Mouse (Mus musculus): ENCODE results near the gene Dcst2. TPM values are rescaled to one million over a fixed set of nuclear protein-coding genes. Genes with fewer than 3 reads are reported as not detected.

Dcst2 gene
- polyA plus RNA-seq, 1 experiment: not detected

DNA sequence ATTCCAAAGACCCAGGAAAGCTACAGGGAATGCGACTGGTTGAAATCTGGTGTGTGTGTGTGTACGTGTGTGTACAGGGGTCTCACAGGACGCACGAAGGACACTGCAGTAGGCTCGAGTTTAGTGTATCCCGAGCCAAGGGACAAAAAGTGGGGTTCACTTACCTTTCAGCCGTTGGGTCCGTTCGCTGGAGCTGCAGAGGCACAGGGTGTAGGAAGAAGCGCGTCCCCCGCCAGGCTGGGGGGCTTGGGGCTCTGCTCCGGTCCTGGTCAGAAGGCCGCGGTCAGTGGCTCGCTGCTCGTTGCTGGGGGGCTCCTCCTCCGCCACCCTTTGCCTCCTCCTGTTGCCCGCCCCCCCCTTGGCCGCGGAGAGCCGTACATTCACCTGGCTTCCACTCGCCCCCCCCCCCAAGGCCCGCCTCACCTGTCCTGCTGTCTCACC lies 31.1 kb downstream of the Dcst2 start:
- TF ChIP-seq GATA1 (IDR thresholded peaks at IDR 0.05; ENCODE audit: borderline replicate concordance, low read length) (no peak), FLI1 (IDR thresholded peaks at IDR 0.05; ENCODE audit: low read length) (no peak)
- Histone ChIP-seq H3K9me3 (no peaks in the 10 kb centered on the region), H3K4me1 (peaks cover 61% of the 10 kb centered on the region), H3K27me3 (replicated peaks) (no peaks in the 10 kb centered on the region), H3K36me3 (replicated peaks; ENCODE audit: low read length) (peaks cover 22% of the 10 kb centered on the region), H3K4me3 (replicated peaks) (peak overlapping the region; percentile 97)

DNA sequence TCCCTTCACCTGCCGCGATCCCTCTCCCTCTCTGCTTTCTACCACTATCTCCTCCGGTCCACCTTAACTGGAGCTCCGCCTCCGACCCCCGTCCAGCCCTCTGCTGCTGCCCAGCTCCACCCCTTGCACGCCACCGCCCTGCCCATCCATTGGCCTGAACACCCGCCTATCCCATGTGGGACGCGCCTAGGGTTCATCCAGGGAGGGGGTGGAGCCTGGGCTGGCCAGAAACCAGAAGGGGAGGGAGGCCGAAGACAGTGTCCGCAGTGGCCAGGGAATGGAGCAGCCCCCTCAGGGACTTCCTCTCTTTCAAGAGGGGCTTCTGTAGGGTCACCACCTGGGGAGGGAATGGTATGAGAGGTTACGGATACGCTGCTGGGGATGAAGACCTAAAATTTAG lies 31.8 kb downstream of the Dcst2 start:
- no peaks in the 10 kb centered on the region for H3K9me3 ChIP-seq
- peak overlapping the region; percentile 97 for H3K4me3 ChIP-seq (replicated peaks)
- TF ChIP-seq FLI1 (IDR thresholded peaks at IDR 0.05; ENCODE audit: low read length) (no peak), GATA1 (IDR thresholded peaks at IDR 0.05; ENCODE audit: borderline replicate concordance, low read length) (no peak)
- H3K27me3 ChIP-seq (replicated peaks): no peaks in the 10 kb centered on the region
- peaks cover 54% of the 10 kb centered on the region for H3K4me1 ChIP-seq
- H3K36me3 ChIP-seq (replicated peaks; ENCODE audit: low read length): peaks cover 20% of the 10 kb centered on the region

DNA sequence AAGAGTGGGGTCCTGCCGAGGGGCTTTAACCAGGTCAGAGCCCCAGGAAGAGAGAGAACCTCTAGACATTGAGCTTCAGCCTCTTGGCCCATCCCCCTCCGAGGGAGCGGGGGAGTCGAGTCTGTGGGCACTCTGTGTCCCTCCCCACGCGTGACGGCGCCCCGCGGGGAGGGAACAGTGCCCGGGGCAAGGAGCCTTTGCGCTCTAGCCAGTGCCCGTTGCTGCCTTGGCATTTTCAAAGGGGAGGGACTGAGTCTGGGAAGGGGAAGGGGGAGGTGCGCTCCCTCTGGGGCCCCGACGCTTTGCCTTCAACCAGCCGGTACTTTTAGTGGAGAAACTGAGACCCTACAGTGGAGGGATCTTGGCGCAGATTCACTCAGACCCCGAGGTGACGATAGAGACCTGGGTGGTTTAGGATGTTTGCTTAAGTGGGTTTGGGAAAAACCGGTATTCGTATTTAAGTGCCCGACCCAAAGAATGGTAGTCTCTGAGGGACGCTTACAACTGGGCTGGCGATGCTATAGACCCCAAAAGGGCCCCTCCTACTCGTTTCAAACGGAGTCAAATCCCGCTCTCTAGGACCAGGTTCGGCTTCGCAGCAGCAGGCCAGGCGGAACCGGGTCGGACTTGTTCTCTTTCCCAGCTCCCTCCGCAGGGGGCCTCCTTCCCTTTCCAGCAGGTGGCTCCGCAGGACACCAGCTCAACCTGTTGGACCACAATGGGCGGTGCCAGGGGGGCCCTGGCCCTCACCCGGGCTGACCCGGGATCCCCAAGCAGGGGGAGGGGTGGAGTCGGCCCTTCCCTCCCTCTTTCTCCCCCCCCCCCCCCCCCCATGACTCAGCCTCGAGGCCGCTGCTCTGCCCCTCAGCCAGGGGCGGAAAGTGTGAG lies 32.5 kb downstream of the Dcst2 start, which contains the start of gene Zbtb7b:
Gene Zbtb7b, minus strand, starts transcription at position 771 of the 888 bp plus-strand sequence.
- H3K27me3 ChIP-seq (replicated peaks): no peaks in the 10 kb centered on the region
- H3K9me3 ChIP-seq: no peaks in the 10 kb centered on the region
- no peak for TF ChIP-seq GATA1 (IDR thresholded peaks at IDR 0.05; ENCODE audit: borderline replicate concordance, low read length)
- no peak for TF ChIP-seq FLI1 (IDR thresholded peaks at IDR 0.05; ENCODE audit: low read length)

DNA sequence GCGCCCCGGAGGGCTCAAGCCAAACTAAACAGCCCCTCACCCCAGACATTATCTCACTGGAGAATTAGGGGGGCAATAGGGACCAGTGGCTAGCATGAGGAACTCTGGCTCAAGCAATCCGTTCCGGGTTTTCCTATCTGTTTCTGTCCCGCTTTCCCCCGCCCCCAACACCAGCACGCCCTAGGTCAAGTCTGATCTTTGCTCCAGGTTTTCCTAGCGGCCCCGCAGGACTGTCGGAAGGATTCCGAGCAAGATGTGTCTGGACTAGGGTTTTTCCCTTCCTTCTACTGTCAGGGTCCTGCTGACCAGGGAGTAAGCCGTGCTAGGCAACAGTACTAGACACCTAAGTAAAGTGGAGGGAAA lies 33.1 kb downstream of the Dcst2 start:
- TF ChIP-seq GATA1 (IDR thresholded peaks at IDR 0.05; ENCODE audit: borderline replicate concordance, low read length) (no peak), FLI1 (IDR thresholded peaks at IDR 0.05; ENCODE audit: low read length) (no peak)
- Histone ChIP-seq H3K36me3 (replicated peaks; ENCODE audit: low read length) (peaks cover 21% of the 10 kb centered on the region), H3K27me3 (replicated peaks) (no peaks in the 10 kb centered on the region), H3K4me1 (peaks cover 42% of the 10 kb centered on the region), H3K9me3 (no peaks in the 10 kb centered on the region), H3K4me3 (replicated peaks) (peak overlapping the region; percentile 97)

More for the DNA sequence above, 32.5 kb downstream of the Dcst2 start, which contains the start of gene Zbtb7b:
- Histone ChIP-seq H3K4me1 (peaks cover 48% of the 10 kb centered on the region), H3K4me3 (replicated peaks) (peak within 1 kb of the TSS; percentile 97), H3K36me3 (replicated peaks; ENCODE audit: low read length) (peaks cover 21% of the 10 kb centered on the region)

DNA sequence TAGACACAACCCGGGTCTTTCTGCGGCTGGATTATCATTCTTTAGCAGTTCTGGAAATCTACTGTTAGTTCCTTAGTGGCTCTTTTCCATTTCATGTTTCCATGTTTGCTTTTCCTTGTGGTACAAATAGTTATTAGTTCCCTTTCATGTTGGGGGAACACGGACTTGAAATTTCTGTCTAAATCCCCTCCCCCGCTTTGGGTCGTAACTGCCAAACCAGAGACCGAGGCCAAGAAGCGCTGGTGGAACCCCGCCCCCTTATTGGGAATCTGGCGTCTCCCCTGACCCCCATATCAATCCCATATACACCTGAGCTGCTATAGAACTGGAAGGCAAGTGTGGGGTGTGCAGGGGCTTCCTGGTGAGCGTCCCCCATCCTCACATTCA lies 33.6 kb downstream of the Dcst2 start:
- peak overlapping the region; percentile 97 for H3K4me3 ChIP-seq (replicated peaks)
- H3K36me3 ChIP-seq (replicated peaks; ENCODE audit: low read length): peaks cover 20% of the 10 kb centered on the region
- TF ChIP-seq FLI1 (IDR thresholded peaks at IDR 0.05; ENCODE audit: low read length): no peak
- TF ChIP-seq GATA1 (IDR thresholded peaks at IDR 0.05; ENCODE audit: borderline replicate concordance, low read length): no peak
- H3K27me3 ChIP-seq (replicated peaks): no peaks in the 10 kb centered on the region
- H3K4me1 ChIP-seq: peaks cover 36% of the 10 kb centered on the region
- H3K9me3 ChIP-seq: no peaks in the 10 kb centered on the region

DNA sequence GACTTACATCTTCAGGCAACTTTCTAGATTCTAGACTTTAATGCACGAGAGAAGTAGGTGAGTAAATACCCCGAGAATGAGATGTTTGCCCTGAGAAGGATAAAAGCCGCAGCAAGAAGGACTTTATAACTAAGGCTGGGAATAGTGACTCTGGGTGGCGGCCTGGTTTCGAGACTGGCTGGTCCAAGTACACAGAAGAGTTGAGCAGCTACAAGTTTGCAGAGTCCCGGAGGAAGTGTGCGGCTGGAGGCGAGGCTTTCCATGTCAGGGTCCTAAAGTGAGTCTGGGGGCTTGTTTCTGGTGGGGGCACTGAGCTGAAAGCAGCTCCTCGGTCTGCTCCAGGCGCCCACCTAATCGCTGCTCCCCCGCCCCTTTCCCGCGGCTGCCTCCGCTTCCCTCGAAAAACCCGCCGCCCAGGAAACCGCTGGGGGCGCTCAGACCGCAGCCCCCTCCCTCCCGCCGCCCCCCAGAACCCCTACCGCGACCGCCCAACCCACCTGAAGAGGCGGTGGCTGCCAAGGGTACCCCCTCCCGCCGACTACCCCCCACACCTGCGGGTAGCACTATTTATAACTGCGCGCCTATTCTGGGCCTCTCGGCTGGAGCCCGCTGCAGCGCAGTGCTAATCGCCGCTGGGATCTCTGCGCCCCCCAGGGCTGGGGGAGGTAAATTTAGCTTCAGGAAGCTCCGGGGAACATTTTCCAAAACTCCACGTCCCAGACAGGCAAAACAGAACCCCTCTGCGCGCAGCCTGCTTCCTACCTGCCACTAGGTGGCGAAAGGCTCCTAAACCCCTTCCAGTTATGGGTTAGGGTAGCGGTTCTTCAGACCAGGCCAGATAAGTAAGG lies 34.3 kb downstream of the Dcst2 start:
- peaks cover 25% of the 10 kb centered on the region for H3K36me3 ChIP-seq (replicated peaks; ENCODE audit: low read length)
- no peaks in the 10 kb centered on the region for H3K9me3 ChIP-seq
- no peaks in the 10 kb centered on the region for H3K27me3 ChIP-seq (replicated peaks)
- TF ChIP-seq FLI1 (IDR thresholded peaks at IDR 0.05; ENCODE audit: low read length): no peak
- no peak for TF ChIP-seq GATA1 (IDR thresholded peaks at IDR 0.05; ENCODE audit: borderline replicate concordance, low read length)
- H3K4me1 ChIP-seq: peaks cover 30% of the 10 kb centered on the region
- H3K4me3 ChIP-seq (replicated peaks): peak overlapping the region; percentile 97

DNA sequence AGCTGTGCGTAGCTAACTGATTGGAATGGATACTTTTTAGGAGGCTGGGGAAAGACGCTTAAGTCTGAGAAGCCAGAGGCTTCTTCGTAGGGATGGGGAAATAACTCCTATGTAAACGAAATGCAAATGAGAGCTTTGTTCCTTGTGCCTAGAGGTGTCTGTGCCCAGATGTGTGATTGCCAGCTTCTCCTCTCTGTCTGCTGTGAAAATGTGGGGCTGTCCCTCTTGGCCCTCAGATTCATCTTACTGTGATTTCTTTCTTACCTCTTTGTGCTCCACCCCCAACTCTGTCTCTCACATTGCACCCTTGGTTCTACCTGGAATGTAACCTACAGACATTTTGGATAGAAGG lies 34.9 kb downstream of the Dcst2 start:
- no peak for TF ChIP-seq FLI1 (IDR thresholded peaks at IDR 0.05; ENCODE audit: low read length)
- no peak for TF ChIP-seq GATA1 (IDR thresholded peaks at IDR 0.05; ENCODE audit: borderline replicate concordance, low read length)
- H3K27me3 ChIP-seq (replicated peaks): no peaks in the 10 kb centered on the region
- peaks cover 24% of the 10 kb centered on the region for H3K4me1 ChIP-seq
- H3K36me3 ChIP-seq (replicated peaks; ENCODE audit: low read length): peaks cover 31% of the 10 kb centered on the region
- no peaks in the 10 kb centered on the region for H3K9me3 ChIP-seq
- peak overlapping the region; percentile 97 for H3K4me3 ChIP-seq (replicated peaks)

DNA sequence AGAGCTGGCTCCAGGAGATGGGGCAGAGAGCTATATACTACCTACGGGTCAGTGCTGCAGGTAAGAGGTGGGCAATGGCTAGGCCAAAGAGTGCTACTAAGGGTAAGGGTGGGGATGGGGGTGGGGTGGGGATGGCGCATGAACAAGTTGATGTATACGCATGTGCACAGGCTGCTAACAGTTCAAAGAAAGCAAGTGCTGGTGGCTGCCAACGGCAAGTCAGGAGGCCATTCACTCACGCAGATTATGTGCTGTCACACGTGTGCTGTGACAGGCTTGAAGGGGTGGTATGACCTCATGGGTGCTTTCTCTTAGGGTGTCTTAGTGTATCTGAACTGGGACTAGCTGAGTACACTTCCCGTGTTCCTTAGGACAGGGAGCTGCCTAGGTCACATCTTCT lies 39.6 kb downstream of the Dcst2 start:
- H3K9me3 ChIP-seq: no peaks in the 10 kb centered on the region
- H3K36me3 ChIP-seq (replicated peaks; ENCODE audit: low read length): peaks cover 78% of the 10 kb centered on the region
- no peaks in the 10 kb centered on the region for H3K27me3 ChIP-seq (replicated peaks)
- H3K4me3 ChIP-seq (replicated peaks): no peak overlapping the region
- H3K4me1 ChIP-seq: peaks cover 22% of the 10 kb centered on the region
- TF ChIP-seq FLI1 (IDR thresholded peaks at IDR 0.05; ENCODE audit: low read length): no peak
- no peak for TF ChIP-seq GATA1 (IDR thresholded peaks at IDR 0.05; ENCODE audit: borderline replicate concordance, low read length)

DNA sequence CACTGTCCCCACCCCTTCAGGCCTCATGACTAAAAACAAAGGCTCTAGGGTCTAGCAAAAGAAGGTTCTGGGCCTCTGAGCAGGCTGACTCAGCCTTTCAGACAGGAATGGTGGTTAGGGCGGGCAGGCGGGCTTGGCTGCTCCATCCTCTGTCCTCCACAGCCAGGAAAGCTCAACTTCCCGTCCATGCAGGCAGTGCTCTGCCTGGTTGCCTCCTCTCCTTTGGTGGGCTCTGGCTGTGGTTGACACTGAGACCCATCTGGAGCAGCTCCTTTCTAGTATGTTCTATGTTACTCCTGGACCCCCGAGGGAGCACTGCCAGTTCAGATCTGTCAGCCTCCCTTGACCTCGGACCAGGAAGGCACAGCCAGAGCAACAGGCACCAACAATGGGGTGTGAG lies 40.9 kb downstream of the Dcst2 start, which contains the start of gene Lenep:
Gene Lenep, minus strand, starts transcription at position 101 of the 400 bp plus-strand sequence.
- H3K36me3 ChIP-seq (replicated peaks; ENCODE audit: low read length): peaks cover 88% of the 10 kb centered on the region
- TF ChIP-seq GATA1 (IDR thresholded peaks at IDR 0.05; ENCODE audit: borderline replicate concordance, low read length) (no peak), FLI1 (IDR thresholded peaks at IDR 0.05; ENCODE audit: low read length) (no peak)
- H3K9me3 ChIP-seq: no peaks in the 10 kb centered on the region
- peaks cover 23% of the 10 kb centered on the region for H3K4me1 ChIP-seq
- no peaks in the 10 kb centered on the region for H3K27me3 ChIP-seq (replicated peaks)
- no peak within 1 kb of the TSS for H3K4me3 ChIP-seq (replicated peaks)

All from megakaryocyte, embryonic 14.5 days (primary cell).